Comparison of ENCODE assay signal across 27 mouse cellular contexts in the genomic region with DNA sequence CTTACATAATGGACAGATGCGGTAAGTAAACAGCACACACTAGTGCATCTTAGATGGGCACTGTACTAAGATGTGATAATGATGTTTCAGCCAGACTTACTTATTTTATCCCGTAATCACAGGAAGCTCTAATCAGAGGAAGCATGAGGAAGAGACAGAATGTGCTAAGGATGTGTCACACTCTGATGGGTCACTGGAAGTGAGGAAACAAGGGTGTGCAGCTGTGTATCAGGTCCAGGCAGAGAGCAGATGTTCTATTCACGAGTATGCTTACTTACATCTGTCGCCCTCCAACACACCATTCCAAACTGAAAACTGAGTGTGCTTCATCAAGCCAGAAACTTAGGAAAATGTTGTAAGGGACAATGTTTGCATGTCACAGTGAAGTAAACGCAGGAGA. TPM values are rescaled to one million over a fixed set of nuclear protein-coding genes. Genes with fewer than 3 reads are reported as not detected.
"Had no signal": no experiment of that assay in that cellular context is flagged by ENCODE, and none has a peak within 500 bp of the region (broad histone marks: within the 10 kb centered on the region; RNA-seq: fewer than 3 reads in every experiment).

No protein-coding gene starts in this region.

- H3K4me3 ChIP-seq: limb, embryonic 12.5 days; limb, embryonic 15.5 days; liver, embryonic 12.5 days; liver, embryonic 15.5 days; midbrain, embryonic 12.5 days; midbrain, embryonic 15.5 days; neural tube, embryonic 12.5 days; neural tube, embryonic 15.5 days had no signal

- H3K27me3 ChIP-seq: limb, embryonic 12.5 days; limb, embryonic 15.5 days; liver, embryonic 12.5 days; liver, embryonic 15.5 days; midbrain, embryonic 12.5 days; midbrain, embryonic 15.5 days; neural tube, embryonic 12.5 days; neural tube, embryonic 15.5 days had no signal

- H3K27ac ChIP-seq: limb, embryonic 12.5 days; limb, embryonic 15.5 days; liver, embryonic 12.5 days; liver, embryonic 15.5 days; midbrain, embryonic 12.5 days; midbrain, embryonic 15.5 days; neural tube, embryonic 12.5 days; neural tube, embryonic 15.5 days had no signal

- DNase-seq: kidney, adult 18-20 months; kidney, postnatal 14 days; kidney, postnatal 4 days; left cerebral cortex, postnatal 4 days; lung, adult 2 months; lung, postnatal 36 days; right cerebral cortex, adult 18-20 months; right cerebral cortex, postnatal 14 days; right cerebral cortex, postnatal 4 days; thymus, adult 18-20 months; thymus, postnatal 14 days; thymus, postnatal 4 days had no signal

- H3K4me1 ChIP-seq: limb, embryonic 12.5 days; limb, embryonic 15.5 days; liver, embryonic 12.5 days; liver, embryonic 15.5 days; midbrain, embryonic 12.5 days; midbrain, embryonic 15.5 days; neural tube, embryonic 12.5 days; neural tube, embryonic 15.5 days had no signal

- H3K9me3 ChIP-seq: limb, embryonic 15.5 days; liver, embryonic 15.5 days; midbrain, embryonic 15.5 days; neural tube, embryonic 15.5 days had no signal

- H3K36me3 ChIP-seq: midbrain, embryonic 15.5 days had no signal

- H3K4me2 ChIP-seq: limb, embryonic 12.5 days; limb, embryonic 15.5 days; liver, embryonic 12.5 days; liver, embryonic 15.5 days; midbrain, embryonic 12.5 days; midbrain, embryonic 15.5 days; neural tube, embryonic 12.5 days; neural tube, embryonic 15.5 days had no signal

- H3K9ac ChIP-seq: limb, embryonic 12.5 days; limb, embryonic 15.5 days; liver, embryonic 12.5 days; liver, embryonic 15.5 days; midbrain, embryonic 12.5 days; midbrain, embryonic 15.5 days; neural tube, embryonic 12.5 days; neural tube, embryonic 15.5 days had no signal

- ATAC-seq: intestine, embryonic 16.5 days; liver, embryonic 12.5 days; midbrain, embryonic 15.5 days had no signal

RNA-seq across cellular contexts. Expression of a gene that starts 46.2 kb away (rescaled TPM):
- total RNA-seq: layer of hippocampus, adult 18-20 months; layer of hippocampus, postnatal 14 days; left cerebral cortex, adult 8-10 months; left cerebral cortex, postnatal 14 days had no signal
- polyA plus RNA-seq: kidney, embryonic 14.5 days; limb, embryonic 12.5 days; midbrain, embryonic 12.5 days; midbrain, embryonic 15.5 days; neural tube, embryonic 12.5 days; neural tube, embryonic 15.5 days; stomach, embryonic 14.5 days had no signal

RNA-seq across cellular contexts. Expression of a gene that starts 57.9 kb away (rescaled TPM):
- total RNA-seq: layer of hippocampus, adult 18-20 months; layer of hippocampus, postnatal 14 days; left cerebral cortex, adult 8-10 months; left cerebral cortex, postnatal 14 days; left cerebral cortex, postnatal 4 days had no signal
- polyA plus RNA-seq: limb, embryonic 15.5 days; lung, adult 2 months had no signal
